Mouse (Mus musculus) left cerebral cortex, postnatal 10 days (tissue): Measurements from ENCODE around the gene Pira2. TPM values are rescaled to one million over a fixed set of nuclear protein-coding genes. Genes with fewer than 3 reads are reported as not detected.
"Not testable (repeated sequence)": the region's sequence is repeated elsewhere in the genome, so short reads cannot be mapped to it uniquely, and the experiment has no call there.

Source experiments
- DNase-seq, 2 experiments: peaks; one replicate each; pipeline ENCODE4 v3.0.0; 2021 to 2022; ENCODE audit warnings: low spot score in 2 of 2, mixed read lengths in 1 of 2; ENCODE audit errors: extremely low spot score in 1 of 2
- intact Hi-C: fragments of 180-260 bp; cut with DNase I; formaldehyde crosslinking; loops from one replicate; pipeline ENCODE4 v1.15.1; 2025
- total RNA-seq, 2 experiments: library from RNA; stranded (reverse); gene quantifications; 2 replicates each; pipeline ENCODE4 v1.2.3; 2021

Pira2 gene
- not detected for total RNA-seq

GRCm38 (mm10) chr7:3844951-3845350 is at the start of gene Pira2:
Pira2 (minus strand) TSS chr7:3845051.
- intact Hi-C loops, DNase-seq: not testable (repeated sequence)

- DNase-seq, intact Hi-C loops: not testable (repeated sequence)
Observed at GRCm38 (mm10) chr7:3875032-3875431, 30.2 kb upstream of the Pira2 start.

GRCm38 (mm10) chr7:3837854-3838253 is 7.0 kb downstream of the Pira2 start:
- intact Hi-C loops, DNase-seq: not testable (repeated sequence)

- DNase-seq, intact Hi-C loops: not testable (repeated sequence)
Observed at GRCm38 (mm10) chr7:3830633-3831032, 14.2 kb downstream of the Pira2 start.

- intact Hi-C loops, DNase-seq: not testable (repeated sequence)
Observed at GRCm38 (mm10) chr7:3825599-3825998, 19.3 kb downstream of the Pira2 start, which contains the start of gene Gm15448. Gm15448 (minus strand) TSS chr7:3825687.

- intact Hi-C loops, DNase-seq: not testable (repeated sequence)
Observed at GRCm38 (mm10) chr7:3811912-3812311, 32.9 kb downstream of the Pira2 start.

- intact Hi-C loops, DNase-seq: not testable (repeated sequence)
Observed at GRCm38 (mm10) chr7:3802935-3803334, 41.9 kb downstream of the Pira2 start.

GRCm38 (mm10) chr7:3799940-3800339 is 44.9 kb downstream of the Pira2 start:
- DNase-seq, intact Hi-C loops: not testable (repeated sequence)

- intact Hi-C loops, DNase-seq: not testable (repeated sequence)
Observed at GRCm38 (mm10) chr7:3796286-3796685, 48.6 kb downstream of the Pira2 start.

Other genes with a start within 250 kb of the Pira2 start
- 1 to 10 TPM; 1.4 to 1.7 TPM for gene Oscar, start 228.9 kb downstream of the Pira2 start, total RNA-seq
- gene Ndufa3, start 227.7 kb downstream of the Pira2 start, total RNA-seq: 100 to 1,000 TPM; 531 to 541 TPM
- 10 to 100 TPM; 34.5 to 37.9 TPM for gene Tfpt, start 215.1 kb downstream of the Pira2 start, total RNA-seq
- gene Prpf31, start 215.1 kb downstream of the Pira2 start, total RNA-seq: 10 to 100 TPM; 54.8 to 63.6 TPM
- 10 to 100 TPM; 48.2 to 60.9 TPM for gene Cnot3, start 199.8 kb downstream of the Pira2 start, total RNA-seq
- 1 to 10 TPM; 4.4 to 5.5 TPM for gene Leng1, start 179.2 kb downstream of the Pira2 start, total RNA-seq
- gene Tmc4, start 167.5 kb downstream of the Pira2 start, total RNA-seq: 1 to 10 TPM; 5.1 to 5.8 TPM
- gene Tsen34, start 152.2 kb downstream of the Pira2 start, total RNA-seq: 10 to 100 TPM; 85.1 to 97.4 TPM
- 100 to 1,000 TPM; 167 to 170 TPM for gene Mboat7, start 151.5 kb downstream of the Pira2 start, total RNA-seq
- gene Rps9, start 141.1 kb downstream of the Pira2 start, total RNA-seq: 100 to 1,000 TPM; 460 to 465 TPM
- gene Pirb, start 124.7 kb downstream of the Pira2 start, total RNA-seq: under 1 TPM; 0.14 to 0.15 TPM
- not detected for gene Gm15448, start 19.4 kb downstream of the Pira2 start, total RNA-seq
- gene Gm14548, start 53.1 kb upstream of the Pira2 start, total RNA-seq: not detected
- not detected for gene Lilra6, start 70.5 kb upstream of the Pira2 start, total RNA-seq
- gene Lair1, start 218.2 kb upstream of the Pira2 start, total RNA-seq: 1 to 10 TPM; 3.9 to 4.7 TPM